Mouse (Mus musculus) heart, embryonic 14.5 days (tissue): ENCODE measurements around the gene Aldob. TPM values are rescaled to one million over a fixed set of nuclear protein-coding genes. Genes with fewer than 3 reads are reported as not detected.

Experiments
- ATAC-seq: fragments of 200-750 bp; cut with Nextera tagmentation; 2 replicates; pipeline ENCODE4 v1.8.0; 2017; ENCODE audit warnings: low read depth, moderate TSS enrichment; ENCODE audit not compliant: insufficient number of reproducible peaks, insufficient read depth, low FRiP score
- H3K27ac ChIP-seq, 2 experiments: fragments of 200-500 bp in 1 of 2; fragments of 300-500 bp in 1 of 2; sonication (generic) in 1 of 2; replicated peaks in 1 of 2; 2 replicates each; pipeline ENCODE4 v1.5.1; 2012 to 2014; ENCODE audit warnings: low read depth in 2 of 2, low read length in 2 of 2, control low read depth in 1 of 2, mild to moderate bottlenecking in 1 of 2, mixed read lengths in 1 of 2; ENCODE audit not compliant: control insufficient read depth in 1 of 2, insufficient read depth in 1 of 2
- H3K27me3 ChIP-seq: fragments of 300-500 bp; sonication (generic); 2 replicates; pipeline ENCODE4 v1.6.1; 2014; ENCODE audit warnings: mild to moderate bottlenecking, low read length, control low read depth; ENCODE audit not compliant: control insufficient read depth, insufficient read depth
- H3K36me3 ChIP-seq: fragments of 300-500 bp; sonication (generic); 2 replicates; pipeline ENCODE4 v1.6.1; 2014; ENCODE audit warnings: mild to moderate bottlenecking, control low read depth, low read length, mixed read lengths; ENCODE audit not compliant: control insufficient read depth, insufficient read depth
- H3K4me1 ChIP-seq, 2 experiments: fragments of 200-500 bp in 1 of 2; fragments of 300-500 bp in 1 of 2; sonication (generic) in 1 of 2; 2 replicates each; pipeline ENCODE4 v1.6.1; 2012 to 2014; ENCODE audit warnings: low read length in 2 of 2, control low read depth in 1 of 2, mixed read lengths in 1 of 2; ENCODE audit not compliant: control insufficient read depth in 2 of 2, insufficient read depth in 2 of 2
- H3K4me2 ChIP-seq: fragments of 300-500 bp; sonication (generic); 2 replicates; pipeline ENCODE4 v1.6.1; 2014; ENCODE audit warnings: mild to moderate bottlenecking, low read length
- H3K4me3 ChIP-seq, 2 experiments: fragments of 200-500 bp in 1 of 2; fragments of 300-500 bp in 1 of 2; sonication (generic) in 1 of 2; 2 replicates each; pipeline ENCODE4 v1.5.1; 2012 to 2014; ENCODE audit warnings: low read length in 2 of 2, mild to moderate bottlenecking in 2 of 2, control low read depth in 1 of 2, low read depth in 1 of 2, moderate library complexity in 1 of 2; ENCODE audit not compliant: control insufficient read depth in 1 of 2, insufficient read depth in 1 of 2
- H3K9ac ChIP-seq: fragments of 300-500 bp; sonication (generic); 2 replicates; pipeline ENCODE4 v1.6.1; 2014; ENCODE audit warnings: mild to moderate bottlenecking, low read length
- H3K9me3 ChIP-seq: fragments of 300-500 bp; sonication (generic); 2 replicates; pipeline ENCODE4 v1.6.1; 2016; ENCODE audit warnings: low read length, control low read depth; ENCODE audit not compliant: control insufficient read depth
- WGBS: fragments of 180-500 bp; shearing (Covaris S2); extraction: QIAGEN DNeasy Blood & Tissue Kit; methylation state at CpG from one replicate; pipeline ENCODE4 v1.1.7; 2014; 5-methylcytosine and 5-hydroxymethylcytosine counted together
- polyA plus RNA-seq: library from polyadenylated mRNA; unstranded; fragments of >200 nt; fragmentation: Nextera tagmentation; extraction: Ambion mirVana; gene quantifications from 2 replicates; pipeline ENCODE4 v1.2.1, GENCODE M21; 2014

Gene Aldob
- polyA plus RNA-seq, 1 experiment from 2014 or later = 0.19 TPM

- no peak overlapping the region for H3K4me3 ChIP-seq
- H3K36me3 ChIP-seq = peaks cover 19% of the 10 kb centered on the region
- H3K9ac ChIP-seq = no peak overlapping the region
- H3K4me1 ChIP-seq = peaks cover 0 to 7% of the 10 kb centered on the region in 2 experiments; a peak in 1 of 4 replicates
- H3K27ac ChIP-seq = no peak overlapping the region
- no peak for ATAC-seq
- H3K27me3 ChIP-seq = no peaks in the 10 kb centered on the region
- 85% methylated on average over 3 of the region's 3 CpGs for WGBS
- H3K4me2 ChIP-seq = no peak overlapping the region
- peaks cover 9% of the 10 kb centered on the region for H3K9me3 ChIP-seq
These were observed 14.3 kb downstream of the Aldob start for GRCm38 (mm10) chr4:49535036-49535435.

GRCm38 (mm10) chr4:49522576-49522975 is 26.8 kb downstream of the Aldob start:
- Histone ChIP-seq H3K36me3 (peaks cover 27% of the 10 kb centered on the region), H3K4me3 (no peak overlapping the region), H3K27ac (no peak overlapping the region), H3K9me3 (no peaks in the 10 kb centered on the region), H3K4me2 (peak overlapping the region; percentile 73), H3K9ac (no peak overlapping the region), H3K4me1 (peaks cover 2 to 13% of the 10 kb centered on the region in 2 experiments), H3K27me3 (no peaks in the 10 kb centered on the region)
- 60% methylated on average over 9 of the region's 9 CpGs for WGBS
- no peak for ATAC-seq

GRCm38 (mm10) chr4:49521346-49521745 is 28.0 kb downstream of the Aldob start:
- WGBS = under 1% methylated on average over 17 of the region's 17 CpGs
- ATAC-seq = no peak; the same call in none of the 2 replicates
- Histone ChIP-seq H3K27ac (peak overlapping the region in 1 of 2 experiments; percentile 15; a peak in 3 of 4 replicates), H3K27me3 (no peaks in the 10 kb centered on the region), H3K4me2 (peak overlapping the region; percentile 73), H3K9ac (peak overlapping the region; percentile 73), H3K4me3 (peak overlapping the region; percentile 59 to 86), H3K36me3 (peaks cover 24% of the 10 kb centered on the region), H3K4me1 (peaks cover 2 to 13% of the 10 kb centered on the region in 2 experiments), H3K9me3 (no peaks in the 10 kb centered on the region)

- Histone ChIP-seq H3K9ac (peak within 1 kb of the TSS; percentile 87), H3K4me2 (peak within 1 kb of the TSS; percentile 73), H3K36me3 (peaks cover 21% of the 10 kb centered on the region; the same call in 1 of the 2 replicates), H3K9me3 (no peaks in the 10 kb centered on the region), H3K27ac (peak within 1 kb of the TSS; percentile 74 to 80), H3K4me1 (peaks cover 2 to 13% of the 10 kb centered on the region in 2 experiments), H3K4me3 (peak within 1 kb of the TSS; percentile 59 to 97), H3K27me3 (no peaks in the 10 kb centered on the region)
- under 1% methylated on average over 41 of the region's 41 CpGs for WGBS
- peak; percentile 98 for ATAC-seq
These were observed 28.6 kb downstream of the Aldob start, which contains the start of the genes Mrpl50 and Zfp189 for GRCm38 (mm10) chr4:49520572-49521340. Mrpl50 (minus strand) TSS chr4:49521093. Zfp189 (plus strand) TSS chr4:49521176.

- peak overlapping the region; percentile 67; the same call in 1 of the 2 replicates for H3K4me2 ChIP-seq
- WGBS = 78% methylated on average over 5 of the region's 5 CpGs
- no peak for ATAC-seq
These were observed 29.9 kb downstream of the Aldob start for GRCm38 (mm10) chr4:49519476-49519875.

GRCm38 (mm10) chr4:49514441-49514840 is 34.9 kb downstream of the Aldob start:
- Histone ChIP-seq H3K36me3 (peaks cover 32% of the 10 kb centered on the region), H3K9ac (no peak overlapping the region), H3K4me3 (no peak overlapping the region), H3K4me1 (peaks cover 0 to 2% of the 10 kb centered on the region in 2 experiments; a peak in 1 of 4 replicates), H3K9me3 (no peaks in the 10 kb centered on the region), H3K4me2 (no peak overlapping the region), H3K27ac (no peak overlapping the region), H3K27me3 (no peaks in the 10 kb centered on the region)
- ATAC-seq = no peak
- WGBS = 96% methylated on average over 6 of the region's 6 CpGs

More at GRCm38 (mm10) chr4:49519476-49519875, 29.9 kb downstream of the Aldob start:
- H3K4me3 ChIP-seq = no peak overlapping the region; a peak in 1 of 4 replicates
- no peaks in the 10 kb centered on the region for H3K9me3 ChIP-seq
- peaks cover 2 to 13% of the 10 kb centered on the region in 2 experiments for H3K4me1 ChIP-seq
- H3K27ac ChIP-seq = no peak overlapping the region
- peaks cover 19% of the 10 kb centered on the region for H3K36me3 ChIP-seq
- H3K9ac ChIP-seq = no peak overlapping the region
- no peaks in the 10 kb centered on the region for H3K27me3 ChIP-seq

- 94% methylated on average over 4 of the region's 4 CpGs for WGBS
- H3K4me3 ChIP-seq = no peak overlapping the region
- H3K4me1 ChIP-seq = no peaks in the 10 kb centered on the region
- no peak for ATAC-seq
- H3K9ac ChIP-seq = no peak overlapping the region
- H3K36me3 ChIP-seq = peaks cover 32% of the 10 kb centered on the region
- no peaks in the 10 kb centered on the region for H3K9me3 ChIP-seq
- no peak overlapping the region for H3K27ac ChIP-seq
- H3K27me3 ChIP-seq = no peaks in the 10 kb centered on the region
- no peak overlapping the region for H3K4me2 ChIP-seq
These were observed 36.7 kb downstream of the Aldob start for GRCm38 (mm10) chr4:49512636-49513035.
